24 mouse cellular contexts compared by ENCODE assay signal in the genomic region with DNA sequence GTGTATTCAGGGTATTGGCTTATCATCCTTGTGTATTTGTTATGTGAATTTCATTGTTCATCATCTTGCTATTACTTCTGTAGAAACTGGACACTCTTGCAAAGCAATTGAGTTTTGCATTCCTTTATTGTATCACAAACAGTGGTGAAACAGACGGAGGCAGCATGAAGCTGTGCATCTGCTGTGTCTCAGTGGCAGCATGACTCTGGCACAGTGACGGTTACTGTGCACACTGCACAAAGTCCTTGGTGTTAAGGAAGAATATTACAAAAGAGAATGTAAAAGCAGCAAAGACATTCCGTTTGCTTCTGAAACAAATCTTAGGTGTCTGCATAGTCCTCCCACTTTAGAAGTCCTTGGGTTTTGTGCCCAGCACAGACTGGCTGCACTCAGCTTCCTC.
"Had no signal": no experiment of that assay in that cellular context is flagged by ENCODE, and none has a peak within 500 bp of the region (broad histone marks: within the 10 kb centered on the region; RNA-seq: fewer than 3 reads in every experiment).

No protein-coding gene starts in this region.

- H3K4me3 ChIP-seq: gastrocnemius, adult 2 months; heart, embryonic 10.5 days; heart, embryonic 12.5 days; hindbrain, embryonic 10.5 days; hindbrain, embryonic 12.5 days; intestine, embryonic 15.5 days; left cerebral cortex, adult 2 months; limb, embryonic 10.5 days; limb, embryonic 12.5 days; liver, embryonic 13.5 days; liver, embryonic 15.5 days had no signal

- H3K27ac ChIP-seq: gastrocnemius, adult 2 months; heart, embryonic 10.5 days; hindbrain, embryonic 10.5 days; hindbrain, embryonic 12.5 days; hindbrain, embryonic 14.5 days; intestine, embryonic 15.5 days; left cerebral cortex, adult 2 months; limb, embryonic 12.5 days; liver, embryonic 13.5 days; liver, embryonic 15.5 days had no signal

- DNase-seq: gastrocnemius, adult 2 months; gastrocnemius, postnatal 10 days; gastrocnemius, postnatal 25 days; heart, adult 18-20 months; heart, postnatal 10 days; heart, postnatal 4 days; kidney, adult 18-20 months; kidney, adult 8-10 months; kidney, postnatal 10 days; kidney, postnatal 25 days; kidney, postnatal 4 days; liver; liver, embryonic 13.5 days; liver, postnatal 0 days had no signal
